Mouse (Mus musculus) left cerebral cortex, adult 18-20 months (tissue): ENCODE results near the gene Mip. TPM values are rescaled to one million over a fixed set of nuclear protein-coding genes. Genes with fewer than 3 reads are reported as not detected.

Experiments
- total RNA-seq, 2 experiments: library from RNA; stranded (reverse); gene quantifications; 2 replicates each; pipeline ENCODE4 v1.2.3; 2021

The Mip gene
- total RNA-seq, 2 experiments from 2014 or later = not detected

Other genes starting within 250 kb of the Mip start
- not detected for gene Hsd17b6, start 218.2 kb upstream of the Mip start, total RNA-seq
- gene Prim1, start 210.7 kb upstream of the Mip start, total RNA-seq = 1 to 10 TPM; 8.9 to 9.1 TPM
- gene Naca, start 190.3 kb upstream of the Mip start, total RNA-seq = 100 to 1,000 TPM; 337 to 359 TPM
- gene Ptges3, start 166.9 kb upstream of the Mip start, total RNA-seq = 100 to 1,000 TPM; 137 to 142 TPM
- 1,000 to 10,000 TPM; 1,718 to 1,797 TPM for gene Atp5b, start 142.6 kb upstream of the Mip start, total RNA-seq
- 10 to 100 TPM; 40.3 to 40.4 TPM for gene Baz2a, start 134.3 kb upstream of the Mip start, total RNA-seq
- 10 to 100 TPM; 14.9 to 15.4 TPM for gene Rbms2, start 45.5 kb upstream of the Mip start, total RNA-seq
- gene Gls2, start 31.4 kb upstream of the Mip start, total RNA-seq = 10 to 100 TPM; 33.0 to 39.9 TPM
- 10 to 100 TPM; 10.4 to 10.8 TPM for gene Spryd4, start 14.0 kb upstream of the Mip start, total RNA-seq
- 1 to 10 TPM; 7.0 to 9.2 TPM for gene Timeless, start 6.2 kb downstream of the Mip start, total RNA-seq
- not detected for gene Apon, start 28.3 kb downstream of the Mip start, total RNA-seq
- not detected for gene Apof, start 42.8 kb downstream of the Mip start, total RNA-seq
- gene Stat2, start 44.7 kb downstream of the Mip start, total RNA-seq = 10 to 100 TPM; 28.2 to 29.9 TPM
- gene Il23a, start 72.9 kb downstream of the Mip start, total RNA-seq = not detected
- 10 to 100 TPM; 12.7 to 15.2 TPM for gene Pan2, start 77.5 kb downstream of the Mip start, total RNA-seq
- 10 to 100 TPM; 65.8 to 68.7 TPM for gene Cnpy2, start 96.6 kb downstream of the Mip start, total RNA-seq
- 100 to 1,000 TPM; 222 to 232 TPM for gene Cs, start 111.9 kb downstream of the Mip start, total RNA-seq
- gene Coq10a, start 143.2 kb downstream of the Mip start, total RNA-seq = 10 to 100 TPM; 58.5 to 60.4 TPM
- 10 to 100 TPM; 51.0 to 52.2 TPM for gene Ankrd52, start 151.3 kb downstream of the Mip start, total RNA-seq
- not detected for gene Slc39a5, start 175.4 kb downstream of the Mip start, total RNA-seq
- gene Nabp2, start 185.7 kb downstream of the Mip start, total RNA-seq = 10 to 100 TPM; 81.2 to 85.5 TPM
- 10 to 100 TPM; 78.9 to 81.5 TPM for gene Rnf41, start 185.8 kb downstream of the Mip start, total RNA-seq
- gene Smarcc2, start 233.4 kb downstream of the Mip start, total RNA-seq = 100 to 1,000 TPM; 265 to 267 TPM